Mouse (Mus musculus): ENCODE measurements at regions not wholly inside any gene's neighbourhood (a gene's known extent, or its start where the extent isn't known, plus 50 kb on each side); places are given as distances from the start of the nearest gene placed in this dataset.

DNA sequence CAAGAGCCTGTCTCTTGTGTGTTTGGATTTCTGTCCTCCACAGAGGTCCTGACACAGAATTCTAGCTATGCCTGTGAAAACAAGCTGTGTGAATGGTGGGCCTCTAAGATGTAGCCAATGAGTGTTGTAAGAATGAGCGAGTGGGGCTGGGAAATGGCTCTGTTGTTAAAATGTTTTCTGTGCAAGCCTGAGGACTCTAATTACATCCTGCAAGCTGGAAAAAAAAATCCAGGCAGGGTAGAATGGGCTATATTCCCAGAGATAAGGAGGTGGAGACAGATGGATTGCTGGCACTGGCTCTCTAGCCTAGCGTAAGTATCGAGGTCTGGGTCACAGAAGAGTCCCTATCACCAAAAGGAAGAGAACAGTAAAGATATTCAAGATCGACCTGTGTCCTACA, 731.5 kb upstream of the Adgrl2 start:
- TF ChIP-seq CTCF (IDR thresholded peaks at IDR 0.05) = no peak
- no peak for TF ChIP-seq EP300 (IDR thresholded peaks at IDR 0.05)

All from lung, postnatal 0 days (tissue).